Mouse (Mus musculus) kidney, postnatal 4 days (tissue): ENCODE results near the gene Lefty1.
"Not testable (repeated sequence)": the region's sequence is repeated elsewhere in the genome, so short reads cannot be mapped to it uniquely, and the experiment has no call there.

Source experiments
- DNase-seq, 2 experiments: peaks; one replicate each; pipeline ENCODE4 v3.0.0; 2021; ENCODE audit warnings: mixed read lengths in 2 of 2

The Lefty1 gene

GRCm38 (mm10) chr1:180956973-180957381 is 22.2 kb downstream of the Lefty1 start:
- peak; percentile 62 to 69 for DNase-seq

GRCm38 (mm10) chr1:180957989-180958388 is 23.2 kb downstream of the Lefty1 start:
- DNase-seq, result no peak

- no peak for DNase-seq
Measured at GRCm38 (mm10) chr1:180958797-180959196, 24.0 kb downstream of the Lefty1 start.

GRCm38 (mm10) chr1:180965786-180966185 is 31.0 kb downstream of the Lefty1 start:
- DNase-seq, result no peak

- DNase-seq, result peak; percentile 53 to 73
Measured at GRCm38 (mm10) chr1:180966542-180966941, 31.7 kb downstream of the Lefty1 start.

GRCm38 (mm10) chr1:180967261-180967660 is 32.4 kb downstream of the Lefty1 start:
- no peak for DNase-seq

- DNase-seq, result no peak
Measured at GRCm38 (mm10) chr1:180972941-180973340, 38.1 kb downstream of the Lefty1 start.

- peak in 1 of 2 experiments; percentile 47 for DNase-seq
Measured at GRCm38 (mm10) chr1:180974126-180974746, 39.4 kb downstream of the Lefty1 start.

- peak; percentile 55 to 64 for DNase-seq
Measured at GRCm38 (mm10) chr1:180976110-180976679, 41.4 kb downstream of the Lefty1 start.

- DNase-seq, result no peak
Measured at GRCm38 (mm10) chr1:180979484-180980251, 44.8 kb downstream of the Lefty1 start.

- DNase-seq, result no peak
Measured at GRCm38 (mm10) chr1:180980464-180980863, 45.6 kb downstream of the Lefty1 start.

- not testable (repeated sequence) for DNase-seq
Measured at GRCm38 (mm10) chr1:180981298-180982046, 46.6 kb downstream of the Lefty1 start.

- DNase-seq, result no peak
Measured at GRCm38 (mm10) chr1:180986701-180987100, 51.9 kb downstream of the Lefty1 start.

- DNase-seq, result peak; percentile 86 to 88
Measured at GRCm38 (mm10) chr1:180987759-180988158, 52.9 kb downstream of the Lefty1 start.
